Mouse (Mus musculus) MEL (cell line): ENCODE measurements around the gene Pdcd4. TPM values are rescaled to one million over a fixed set of nuclear protein-coding genes. Genes with fewer than 3 reads are reported as not detected.

ENCODE experiments used
- DNase-seq: peaks from one replicate; pipeline ENCODE4 v3.0.0; 2011; ENCODE audit warnings: low read depth, low spot score
- H3K27ac ChIP-seq: 2 replicates; pipeline ENCODE4 v1.5.1; 2012; ENCODE audit warnings: low read depth, mild to moderate bottlenecking, control low read depth, low read length, moderate library complexity; ENCODE audit not compliant: control insufficient read depth
- H3K27me3 ChIP-seq, 2 experiments: fragments of 150-350 bp in 1 of 2; sonication (generic) in 1 of 2; 2 replicates each; pipeline ENCODE4 v1.6.1; 2012; ENCODE audit warnings: low read length in 2 of 2, mild to moderate bottlenecking in 2 of 2, improper control_type of control experiment in 1 of 2, moderate library complexity in 1 of 2; ENCODE audit not compliant: insufficient read depth in 2 of 2, control insufficient read depth in 1 of 2
- H3K36me3 ChIP-seq, 2 experiments: 2 replicates each; pipeline ENCODE4 v1.6.1; 2012 to 2014; ENCODE audit warnings: low read length in 2 of 2, improper control_type of control experiment in 1 of 2, inconsistent platforms in 1 of 2, mild to moderate bottlenecking in 1 of 2; ENCODE audit not compliant: insufficient read depth in 2 of 2, control insufficient read depth in 1 of 2
- H3K4me1 ChIP-seq, 2 experiments: fragments of 150-350 bp in 1 of 2; sonication (generic) in 1 of 2; 2 replicates each; pipeline ENCODE4 v1.6.1; 2012; ENCODE audit warnings: low read length in 2 of 2, improper control_type of control experiment in 1 of 2, mild to moderate bottlenecking in 1 of 2; ENCODE audit not compliant: insufficient read depth in 2 of 2, control insufficient read depth in 1 of 2
- H3K4me3 ChIP-seq, 2 experiments: fragments of 150-350 bp in 1 of 2; sonication (generic) in 1 of 2; 2 replicates each; pipeline ENCODE4 v1.5.1; 2012; ENCODE audit warnings: low read depth in 2 of 2, low read length in 2 of 2, mild to moderate bottlenecking in 2 of 2, moderate library complexity in 2 of 2, control low read depth in 1 of 2, improper control_type of control experiment in 1 of 2; ENCODE audit not compliant: control insufficient read depth in 1 of 2, insufficient read depth in 1 of 2
- H3K79me2 ChIP-seq: 2 replicates; pipeline ENCODE4 v1.6.1; 2012; ENCODE audit warnings: mild to moderate bottlenecking, low read length, moderate library complexity; ENCODE audit not compliant: control insufficient read depth, poor library complexity, insufficient read depth
- H3K9ac ChIP-seq: 2 replicates; pipeline ENCODE4 v1.6.1; 2012; ENCODE audit warnings: low read depth, mild to moderate bottlenecking, control low read depth, low read length, moderate library complexity; ENCODE audit not compliant: control insufficient read depth, poor library complexity, severe bottlenecking
- H3K9me3 ChIP-seq: fragments of 150-350 bp; sonication (generic); replicated peaks from 2 replicates; pipeline ENCODE4 v1.6.1; 2012; ENCODE audit warnings: mild to moderate bottlenecking, low read length, improper control_type of control experiment, moderate library complexity; ENCODE audit not compliant: insufficient read depth
- CHD2 ChIP-seq: IDR thresholded peaks from 2 replicates; pipeline ENCODE4 v1.6.1; 2011; ENCODE audit warnings: low read length, improper control_type of control experiment
- CTCF ChIP-seq, 3 experiments: IDR thresholded peaks in 2 of 3; conservative IDR thresholded peaks in 1 of 3; 2 replicates each; pipeline ENCODE4 v1.5.1; 2011 to 2012; ENCODE audit warnings: low read length in 3 of 3, low read depth in 2 of 3, mild to moderate bottlenecking in 2 of 3, improper control_type of control experiment in 1 of 3, inconsistent platforms in 1 of 3, mixed read lengths in 1 of 3, moderate library complexity in 1 of 3; ENCODE audit not compliant: control insufficient read depth in 1 of 3, insufficient read depth in 1 of 3, poor library complexity in 1 of 3, severe bottlenecking in 1 of 3
- ELF1 ChIP-seq: IDR thresholded peaks from 2 replicates; pipeline ENCODE4 v1.6.1; 2014; ENCODE audit warnings: low read depth, mild to moderate bottlenecking, inconsistent platforms, low read length, improper control_type of control experiment, moderate library complexity
- GATA1 ChIP-seq: IDR thresholded peaks from 2 replicates; pipeline ENCODE4 v1.6.1; 2011; ENCODE audit warnings: low read depth, low read length, improper control_type of control experiment
- MAFK ChIP-seq: IDR thresholded peaks from 2 replicates; pipeline ENCODE4 v1.6.1; 2011; ENCODE audit warnings: low read depth, mild to moderate bottlenecking, low read length, improper control_type of control experiment, borderline replicate concordance
- MAX ChIP-seq: IDR thresholded peaks from 2 replicates; pipeline ENCODE4 v1.6.1; 2011; ENCODE audit warnings: low read length, improper control_type of control experiment
- MXI1 ChIP-seq: IDR thresholded peaks from 2 replicates; pipeline ENCODE4 v1.6.1; 2011; ENCODE audit warnings: mild to moderate bottlenecking, low read depth, low read length, improper control_type of control experiment
- MYC ChIP-seq: IDR thresholded peaks from 2 replicates; pipeline ENCODE4 v1.6.1; 2011; ENCODE audit warnings: low read depth, mild to moderate bottlenecking, low read length, improper control_type of control experiment, moderate library complexity
- NELFE ChIP-seq: IDR thresholded peaks from 2 replicates; pipeline ENCODE4 v1.6.1; 2011; ENCODE audit warnings: low read depth, low read length, improper control_type of control experiment
- NRF1 ChIP-seq: IDR thresholded peaks from 2 replicates; pipeline ENCODE4 v1.6.1; 2014; ENCODE audit warnings: low read depth, mild to moderate bottlenecking, inconsistent platforms, low read length, improper control_type of control experiment, moderate library complexity; ENCODE audit not compliant: poor library complexity, insufficient read depth, severe bottlenecking
- POLR2A ChIP-seq, 2 experiments: IDR thresholded peaks; 2 replicates each; pipeline ENCODE4 v1.6.1; 2011 to 2012; ENCODE audit warnings: low read length in 2 of 2, mild to moderate bottlenecking in 2 of 2, control low read depth in 1 of 2, improper control_type of control experiment in 1 of 2, low read depth in 1 of 2, moderate library complexity in 1 of 2; ENCODE audit not compliant: control insufficient read depth in 1 of 2, insufficient read depth in 1 of 2, poor library complexity in 1 of 2
- POLR2AphosphoS2 ChIP-seq: IDR thresholded peaks from 2 replicates; pipeline ENCODE4 v1.6.1; 2011; ENCODE audit warnings: low read length, improper control_type of control experiment
- POLR2AphosphoS5 ChIP-seq: IDR thresholded peaks from 2 replicates; pipeline ENCODE4 v1.6.1; 2012; ENCODE audit warnings: low read depth, borderline replicate concordance, mild to moderate bottlenecking, inconsistent platforms, low read length, moderate library complexity, mixed read lengths
- SIN3A ChIP-seq: IDR thresholded peaks from 2 replicates; pipeline ENCODE4 v1.6.1; 2012; ENCODE audit warnings: low read length, improper control_type of control experiment, inconsistent platforms
- SMC3 ChIP-seq: IDR thresholded peaks from 2 replicates; pipeline ENCODE4 v1.6.1; 2011; ENCODE audit warnings: low read depth, low read length, improper control_type of control experiment
- TAL1 ChIP-seq: IDR thresholded peaks from 2 replicates; pipeline ENCODE4 v1.6.1; 2012; ENCODE audit warnings: mild to moderate bottlenecking, inconsistent platforms, low read length, moderate library complexity, mixed read lengths
- UBTF ChIP-seq: IDR thresholded peaks from 2 replicates; pipeline ENCODE4 v1.6.1; 2012; ENCODE audit warnings: low read depth, mild to moderate bottlenecking, inconsistent platforms, low read length, improper control_type of control experiment, moderate library complexity, borderline replicate concordance; ENCODE audit not compliant: insufficient read depth
- USF2 ChIP-seq, 2 experiments: IDR thresholded peaks; 2 replicates each; pipeline ENCODE4 v1.6.1; 2011 to 2012; ENCODE audit warnings: improper control_type of control experiment in 2 of 2, low read length in 2 of 2, borderline replicate concordance in 1 of 2, inconsistent platforms in 1 of 2, low read depth in 1 of 2, mild to moderate bottlenecking in 1 of 2; ENCODE audit not compliant: insufficient read depth in 1 of 2
- ZKSCAN1 ChIP-seq: IDR thresholded peaks from 2 replicates; pipeline ENCODE4 v1.6.1; 2012; ENCODE audit warnings: low read depth, mild to moderate bottlenecking, inconsistent platforms, low read length, improper control_type of control experiment, moderate library complexity
- ZMIZ1 ChIP-seq: IDR thresholded peaks from 2 replicates; pipeline ENCODE4 v1.6.1; 2012; ENCODE audit warnings: low read depth, mild to moderate bottlenecking, inconsistent platforms, low read length, improper control_type of control experiment, moderate library complexity
- polyA plus RNA-seq, 2 experiments: library from polyadenylated mRNA; stranded (reverse) in 1 of 2; unstranded in 1 of 2; fragments of >175 nt in 1 of 2; fragments of >200 nt in 1 of 2; gene quantifications; 2 replicates each; pipeline versions ENCODE4 v1.2.1 to v1.2.4; 2012; ENCODE audit warnings: low replicate concordance in 2 of 2, low read depth in 1 of 2; ENCODE audit not compliant: insufficient read length in 2 of 2, insufficient read depth in 1 of 2, missing spikeins in 1 of 2
- total RNA-seq: library from RNA; depleted of rRNA; stranded (reverse); fragments of 300-350 nt; gene quantifications from 2 replicates; pipeline ENCODE4 v1.2.3, GENCODE M21; 2012

Pdcd4 gene
- total and polyA plus RNA-seq, 3 experiments = 30.0 to 37.6 TPM; not detected in 1

DNA sequence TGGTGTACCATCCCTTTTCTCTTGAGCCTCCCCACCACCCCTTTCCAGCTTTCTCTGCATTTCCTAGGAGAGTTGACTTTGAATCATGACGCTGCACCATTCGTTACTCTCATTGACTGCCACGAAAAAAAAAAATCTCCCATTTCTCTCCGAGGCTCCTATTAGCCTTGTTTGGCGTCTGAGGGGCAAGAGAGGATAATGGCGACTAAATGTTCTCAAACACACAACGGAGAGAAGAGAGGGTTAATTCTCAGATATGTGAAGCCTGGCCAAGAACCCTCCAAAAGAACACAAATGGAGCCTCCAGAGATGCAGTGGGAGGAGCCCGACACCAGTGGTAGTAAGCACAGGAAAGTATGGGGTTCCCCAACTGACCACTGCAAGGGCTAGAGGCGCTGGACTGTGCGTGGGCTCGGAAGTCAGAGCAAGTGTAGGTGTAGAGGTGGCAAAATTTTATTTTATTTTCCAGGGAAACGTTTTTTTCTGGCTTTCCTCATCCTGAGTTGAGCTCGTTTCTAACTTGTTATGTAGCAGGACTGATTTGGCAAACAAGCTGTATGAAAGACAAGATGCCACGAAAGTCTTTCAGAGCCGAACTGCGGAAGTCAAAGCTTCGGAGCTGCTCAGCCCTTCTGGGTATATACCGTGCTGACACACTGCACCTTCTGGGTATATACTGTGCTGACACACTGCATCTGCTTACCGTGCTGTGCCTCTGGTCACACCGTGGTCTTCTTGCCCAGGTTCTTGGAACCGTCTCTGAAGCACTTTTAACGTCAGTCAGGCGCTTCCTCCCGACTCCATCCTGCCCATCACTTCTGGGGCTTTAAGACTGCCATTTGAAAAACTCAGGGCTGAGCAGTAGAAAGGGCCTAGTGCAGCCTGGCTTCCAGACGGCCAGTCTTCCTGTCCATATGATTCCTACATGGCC is 7.2 kb downstream of the Pdcd4 start:
- Histone ChIP-seq H3K9me3 (no peaks in the 10 kb centered on the region), H3K27me3 (no peaks in the 10 kb centered on the region), H3K4me1 (peaks cover 3 to 14% of the 10 kb centered on the region in 2 experiments)
- TF ChIP-seq POLR2AphosphoS2 (no peak), ZKSCAN1 (no peak), MAFK (no peak), SMC3 (no peak), GATA1 (no peak), TAL1 (no peak), USF2 (IDR thresholded peaks at IDR 0.05; ENCODE audit: borderline replicate concordance in 1 of 2, insufficient read depth in 1 of 2, low read depth in 1 of 2, low read length in 2 of 2) (no peak), MAX (no peak), POLR2AphosphoS5 (no peak), NRF1 (no peak), ZMIZ1 (no peak), CTCF (IDR thresholded peaks at IDR 0.05 in 2 of 3, conservative IDR thresholded peaks at IDR 0.05 in 1 of 3; ENCODE audit: control insufficient read depth in 1 of 3, insufficient read depth in 1 of 3, low read depth in 2 of 3, low read length in 3 of 3, poor library complexity in 1 of 3, severe bottlenecking in 1 of 3) (no peak), NELFE (no peak), UBTF (no peak), MXI1 (no peak), POLR2A (IDR thresholded peaks at IDR 0.05; ENCODE audit: control insufficient read depth in 1 of 2, insufficient read depth in 1 of 2, low read depth in 1 of 2, low read length in 2 of 2, poor library complexity in 1 of 2) (no peak), SIN3A (no peak), CHD2 (no peak), ELF1 (no peak), MYC (no peak)
- TF ChIP-seq, all 39 proteins: peak for 0
- Histone ChIP-seq H3K79me2 (peaks cover 8% of the 10 kb centered on the region; the same call in 1 of the 2 replicates), H3K4me3 (no peak overlapping the region), H3K9ac (no peak overlapping the region), H3K36me3 (peaks cover 0 to 10% of the 10 kb centered on the region in 2 experiments; a peak in 2 of 4 replicates), H3K27ac (no peak overlapping the region)
- no peak for DNase-seq
